Mouse (Mus musculus): ENCODE results near the gene Glyctk. TPM values are rescaled to one million over a fixed set of nuclear protein-coding genes. Genes with fewer than 3 reads are reported as not detected.
A peak's percentile ranks its signal among the peaks of the same experiment; 100 is the strongest.

Gene Glyctk
- 2.3 and 3.0 TPM in 2 replicates for polyA plus RNA-seq (2014; fragmentation: Nextera tagmentation; extraction: Ambion mirVana)

DNA sequence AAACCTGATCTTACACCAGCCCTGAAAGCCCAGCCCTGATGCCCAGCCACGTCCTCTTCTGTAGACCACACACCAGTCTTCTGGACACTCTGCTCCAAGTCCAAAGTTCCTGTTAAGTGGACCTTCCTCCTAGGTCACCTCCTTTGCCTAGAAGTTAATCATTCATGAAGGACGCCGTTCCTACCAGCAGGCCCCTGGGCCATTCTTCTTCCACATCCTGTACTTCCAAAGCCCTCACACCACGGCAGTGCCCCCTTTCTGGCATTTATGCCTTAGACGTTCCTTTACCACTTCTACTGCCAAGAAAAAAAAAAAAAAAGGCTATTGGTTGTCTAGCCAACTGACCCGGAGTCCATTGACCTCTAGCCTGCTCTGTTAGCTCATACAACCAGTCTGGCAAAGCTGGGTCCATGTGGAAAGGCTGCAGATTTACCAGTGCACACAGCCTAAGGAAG, at the start of gene Glyctk:
Gene Glyctk (minus strand): TSS at position 102 of the 455 bp plus-strand sequence.
- ATAC-seq (ENCODE audit: low FRiP score) (no peak), DNase-seq (ENCODE audit: low spot score) (no peak)
- peak within 1 kb of the TSS; percentile 11; the same call in 1 of the 2 replicates for H3K27ac ChIP-seq
- no peak within 1 kb of the TSS for H3K4me3 ChIP-seq (replicated peaks; ENCODE audit: low read length)
- peaks cover 9% of the 10 kb centered on the region for H3K36me3 ChIP-seq (replicated peaks; ENCODE audit: control insufficient read depth, insufficient read depth)
- H3K27me3 ChIP-seq (ENCODE audit: control insufficient read depth, insufficient read depth, low read length): no peaks in the 10 kb centered on the region
- no peak within 1 kb of the TSS for H3K4me2 ChIP-seq (replicated peaks)
- H3K9ac ChIP-seq: no peak within 1 kb of the TSS
- H3K4me1 ChIP-seq (replicated peaks; ENCODE audit: control insufficient read depth, insufficient read depth, low read length): peaks cover 9% of the 10 kb centered on the region; the same call in 1 of the 2 replicates
- 81% methylated on average over 6 of the region's 6 CpGs for WGBS
- H3K9me3 ChIP-seq (ENCODE audit: control insufficient read depth, low read length): no peaks in the 10 kb centered on the region

DNA sequence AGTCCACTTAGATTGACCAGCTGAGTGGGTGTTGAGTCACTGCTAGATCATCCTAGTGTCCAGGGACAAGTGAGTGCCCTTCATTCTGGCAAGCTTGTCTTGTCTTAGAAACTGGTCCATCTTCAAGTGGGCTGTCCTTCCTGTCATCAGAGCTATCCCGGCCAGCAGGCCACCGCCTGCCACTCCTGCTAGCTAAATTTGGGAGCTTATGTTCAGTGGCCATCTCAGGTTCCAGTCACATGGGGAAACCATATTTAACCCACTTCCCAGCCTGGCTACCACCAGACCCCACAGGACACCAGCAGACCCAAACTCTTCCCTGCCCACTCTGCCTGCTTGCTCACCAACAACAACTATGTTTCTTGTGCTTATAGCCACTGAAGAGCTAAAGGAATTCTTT, 48.6 kb upstream of the Glyctk start:
- no peak overlapping the region for H3K9ac ChIP-seq
- H3K4me3 ChIP-seq (replicated peaks; ENCODE audit: low read length): no peak overlapping the region
- WGBS: 94% methylated on average over 2 of the region's 2 CpGs
- no peak overlapping the region for H3K27ac ChIP-seq
- ATAC-seq (ENCODE audit: low FRiP score) (no peak), DNase-seq (ENCODE audit: low spot score) (no peak)
- no peaks in the 10 kb centered on the region; the same call in 1 of the 2 replicates for H3K36me3 ChIP-seq (replicated peaks; ENCODE audit: control insufficient read depth, insufficient read depth)
- H3K4me1 ChIP-seq (replicated peaks; ENCODE audit: control insufficient read depth, insufficient read depth, low read length): peaks cover 29% of the 10 kb centered on the region
- H3K4me2 ChIP-seq (replicated peaks): no peak overlapping the region
- H3K9me3 ChIP-seq (ENCODE audit: control insufficient read depth, low read length): no peaks in the 10 kb centered on the region
- H3K27me3 ChIP-seq (ENCODE audit: control insufficient read depth, insufficient read depth, low read length): no peaks in the 10 kb centered on the region

DNA sequence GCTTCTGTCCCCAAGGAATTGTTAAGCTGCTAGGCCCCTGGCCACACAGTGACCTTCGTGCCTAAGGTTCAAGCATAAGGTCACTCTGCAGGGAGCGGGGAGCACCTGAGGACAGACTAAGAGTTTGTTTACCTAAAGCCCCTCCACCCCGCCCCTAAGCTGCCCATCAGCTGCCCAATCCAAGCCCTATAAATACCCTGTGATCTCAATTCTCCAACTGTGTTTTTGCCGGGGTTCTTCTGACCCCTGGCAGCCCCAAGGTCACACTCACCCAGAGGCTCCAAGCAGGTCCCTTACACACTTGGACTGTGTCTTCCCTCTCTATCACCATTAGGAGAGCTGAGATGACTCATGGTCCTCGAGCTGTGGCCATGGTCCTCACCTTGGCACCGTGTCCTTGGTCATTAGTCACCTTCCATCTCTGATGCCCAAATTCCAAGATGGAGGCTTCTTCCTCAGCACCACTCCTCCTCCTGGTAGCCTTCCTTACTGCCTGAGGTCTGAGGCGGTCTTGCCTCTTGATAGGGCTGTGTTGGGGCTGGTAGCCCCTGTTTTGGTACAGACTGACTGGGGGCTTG, 47.9 kb upstream of the Glyctk start:
- H3K4me2 ChIP-seq (replicated peaks): no peak overlapping the region
- H3K9me3 ChIP-seq (ENCODE audit: control insufficient read depth, low read length): no peaks in the 10 kb centered on the region
- peaks cover 24% of the 10 kb centered on the region for H3K4me1 ChIP-seq (replicated peaks; ENCODE audit: control insufficient read depth, insufficient read depth, low read length)
- H3K27me3 ChIP-seq (ENCODE audit: control insufficient read depth, insufficient read depth, low read length): no peaks in the 10 kb centered on the region
- H3K9ac ChIP-seq: no peak overlapping the region
- 84% methylated on average over 7 of the region's 7 CpGs for WGBS
- DNase-seq (ENCODE audit: low spot score): no peak
- ATAC-seq (ENCODE audit: low FRiP score): no peak
- no peak overlapping the region for H3K4me3 ChIP-seq (replicated peaks; ENCODE audit: low read length)
- no peaks in the 10 kb centered on the region; the same call in 1 of the 2 replicates for H3K36me3 ChIP-seq (replicated peaks; ENCODE audit: control insufficient read depth, insufficient read depth)
- H3K27ac ChIP-seq: no peak overlapping the region

DNA sequence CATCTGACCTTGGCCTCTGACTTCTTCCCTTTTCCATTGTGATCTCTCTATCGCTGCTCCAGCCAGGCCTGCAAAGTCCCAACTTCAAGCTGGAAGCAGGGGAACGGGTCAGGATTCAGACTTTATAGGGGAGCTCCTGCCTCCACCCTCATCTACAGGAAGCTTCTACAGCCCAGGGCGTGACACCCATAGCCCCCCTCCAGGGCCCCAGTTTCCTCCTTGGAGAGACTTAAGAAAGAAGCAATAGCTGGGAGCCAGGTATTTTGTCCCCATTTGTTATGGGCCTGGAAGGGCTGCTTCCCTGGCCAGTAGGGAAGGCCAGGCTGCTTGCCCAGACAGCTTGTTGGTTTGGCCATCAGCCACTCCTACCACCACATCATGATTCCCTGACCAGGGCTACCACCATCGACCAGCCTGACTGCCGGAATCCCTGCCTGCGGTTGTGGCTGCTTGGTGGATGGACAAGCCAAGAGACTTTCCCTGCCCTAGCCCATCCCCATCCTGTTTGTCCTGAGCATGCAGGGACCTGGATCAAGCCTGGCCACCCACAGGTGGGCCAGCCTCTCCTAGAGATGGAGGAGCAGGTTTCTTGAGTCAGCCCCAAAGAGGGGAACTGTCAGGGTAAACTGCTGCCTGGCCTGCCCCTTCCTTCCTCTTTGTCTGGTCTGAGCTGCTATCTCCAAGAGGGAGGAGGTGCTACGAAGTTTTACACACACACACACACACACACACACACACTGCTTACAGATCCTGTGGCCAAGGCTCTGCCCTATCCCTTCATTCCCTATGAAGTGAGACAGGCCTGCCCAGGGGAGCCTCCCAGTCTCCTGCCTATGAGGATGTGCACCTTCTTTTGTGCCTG, 46.3 kb upstream of the Glyctk start:
- WGBS: 71% methylated on average over 7 of the region's 7 CpGs
- no peaks in the 10 kb centered on the region for H3K9me3 ChIP-seq (ENCODE audit: control insufficient read depth, low read length)
- H3K27ac ChIP-seq: no peak overlapping the region
- peak overlapping the region; percentile 76 for H3K4me2 ChIP-seq (replicated peaks)
- no peaks in the 10 kb centered on the region for H3K27me3 ChIP-seq (ENCODE audit: control insufficient read depth, insufficient read depth, low read length)
- DNase-seq (ENCODE audit: low spot score) (no peak), ATAC-seq (ENCODE audit: low FRiP score) (no peak)
- peaks cover 24% of the 10 kb centered on the region for H3K4me1 ChIP-seq (replicated peaks; ENCODE audit: control insufficient read depth, insufficient read depth, low read length)
- H3K4me3 ChIP-seq (replicated peaks; ENCODE audit: low read length): no peak overlapping the region
- H3K36me3 ChIP-seq (replicated peaks; ENCODE audit: control insufficient read depth, insufficient read depth): no peaks in the 10 kb centered on the region; the same call in 1 of the 2 replicates
- H3K9ac ChIP-seq: peak overlapping the region; percentile 93; the same call in 1 of the 2 replicates

DNA sequence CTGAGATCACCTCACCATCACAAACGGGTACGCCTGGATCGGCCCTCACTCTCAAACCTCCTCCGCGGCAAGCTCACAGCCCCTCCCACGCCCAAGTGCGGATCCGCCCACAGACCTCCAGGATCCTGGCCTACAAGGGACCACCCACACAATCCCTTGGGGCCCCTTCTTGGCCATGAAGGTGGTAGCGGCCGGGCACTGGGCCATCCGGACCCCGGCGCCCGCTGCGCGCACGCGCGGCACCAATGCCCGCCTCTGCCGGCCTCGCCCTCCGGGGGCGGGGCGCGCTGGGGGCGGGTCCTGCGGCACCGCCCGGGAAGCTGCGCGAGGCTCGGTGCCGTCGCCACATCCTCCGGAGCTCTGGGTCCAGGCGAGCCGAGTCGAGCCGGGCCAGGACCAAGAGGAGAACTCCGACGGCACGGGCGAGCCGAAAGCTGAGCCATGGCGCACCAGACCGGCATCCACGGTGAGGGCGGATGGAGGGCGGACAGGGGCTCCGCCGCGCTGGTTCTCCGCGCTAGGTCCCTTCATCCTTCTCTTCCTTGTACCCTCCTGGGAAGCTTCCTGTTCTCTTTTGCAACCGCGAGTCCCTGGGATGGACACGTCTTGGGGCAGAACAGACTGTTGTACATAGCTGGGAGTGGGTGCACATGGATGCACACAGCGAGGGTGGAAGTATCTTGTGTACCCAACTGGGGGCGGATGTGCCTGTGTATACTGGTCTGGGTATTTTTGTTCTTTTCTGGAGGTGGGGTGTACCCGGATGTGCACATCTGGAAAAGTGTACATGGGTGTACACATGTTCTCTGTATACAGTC, 45.1 kb upstream of the Glyctk start, which contains the start of gene Twf2:
Gene Twf2 (plus strand): TSS at position 290 of the 818 bp plus-strand sequence.
- ATAC-seq (ENCODE audit: low FRiP score) (peak; percentile 88), DNase-seq (ENCODE audit: low spot score) (peak; percentile 87)
- Histone ChIP-seq H3K9me3 (ENCODE audit: control insufficient read depth, low read length) (no peaks in the 10 kb centered on the region), H3K27ac (peak within 1 kb of the TSS; percentile 76), H3K27me3 (ENCODE audit: control insufficient read depth, insufficient read depth, low read length) (no peaks in the 10 kb centered on the region), H3K4me1 (replicated peaks; ENCODE audit: control insufficient read depth, insufficient read depth, low read length) (peaks cover 24% of the 10 kb centered on the region), H3K4me3 (replicated peaks; ENCODE audit: low read length) (peak within 1 kb of the TSS; percentile 85), H3K9ac (peak within 1 kb of the TSS; percentile 93), H3K36me3 (replicated peaks; ENCODE audit: control insufficient read depth, insufficient read depth) (no peaks in the 10 kb centered on the region; the same call in 1 of the 2 replicates), H3K4me2 (replicated peaks) (peak within 1 kb of the TSS; percentile 76)
- WGBS: 2% methylated on average over 61 of the region's 61 CpGs

DNA sequence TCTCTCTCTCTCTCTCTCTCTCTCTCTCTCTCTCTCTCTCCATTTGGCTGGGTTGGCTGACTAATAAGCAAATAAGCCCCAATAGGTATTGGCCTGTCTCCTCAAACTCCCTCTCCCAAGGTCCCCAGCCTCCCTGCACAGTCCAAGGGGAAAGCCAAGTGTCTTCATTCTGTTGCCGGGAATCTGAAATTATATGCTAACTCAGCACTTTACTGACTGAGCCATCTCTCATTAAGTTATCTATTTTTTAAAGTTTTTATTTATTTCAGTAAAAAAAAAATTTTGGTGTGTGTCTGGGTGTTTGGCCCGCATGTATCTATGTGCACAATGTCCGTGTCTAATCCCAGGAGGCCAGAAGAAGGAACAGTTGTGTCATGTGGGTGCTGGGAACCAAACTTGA, 44.0 kb upstream of the Glyctk start:
- ATAC-seq (ENCODE audit: low FRiP score): no peak
- Histone ChIP-seq H3K9ac (no peak overlapping the region), H3K4me2 (replicated peaks) (peak overlapping the region; percentile 76), H3K36me3 (replicated peaks; ENCODE audit: control insufficient read depth, insufficient read depth) (no peaks in the 10 kb centered on the region; the same call in 1 of the 2 replicates), H3K4me3 (replicated peaks; ENCODE audit: low read length) (peak overlapping the region; percentile 85; the same call in 1 of the 2 replicates), H3K4me1 (replicated peaks; ENCODE audit: control insufficient read depth, insufficient read depth, low read length) (peaks cover 24% of the 10 kb centered on the region), H3K27me3 (ENCODE audit: control insufficient read depth, insufficient read depth, low read length) (no peaks in the 10 kb centered on the region), H3K9me3 (ENCODE audit: control insufficient read depth, low read length) (no peaks in the 10 kb centered on the region), H3K27ac (no peak overlapping the region)
- no peak for DNase-seq (ENCODE audit: low spot score)
- WGBS: 82% methylated on average over 3 of the region's 3 CpGs

DNA sequence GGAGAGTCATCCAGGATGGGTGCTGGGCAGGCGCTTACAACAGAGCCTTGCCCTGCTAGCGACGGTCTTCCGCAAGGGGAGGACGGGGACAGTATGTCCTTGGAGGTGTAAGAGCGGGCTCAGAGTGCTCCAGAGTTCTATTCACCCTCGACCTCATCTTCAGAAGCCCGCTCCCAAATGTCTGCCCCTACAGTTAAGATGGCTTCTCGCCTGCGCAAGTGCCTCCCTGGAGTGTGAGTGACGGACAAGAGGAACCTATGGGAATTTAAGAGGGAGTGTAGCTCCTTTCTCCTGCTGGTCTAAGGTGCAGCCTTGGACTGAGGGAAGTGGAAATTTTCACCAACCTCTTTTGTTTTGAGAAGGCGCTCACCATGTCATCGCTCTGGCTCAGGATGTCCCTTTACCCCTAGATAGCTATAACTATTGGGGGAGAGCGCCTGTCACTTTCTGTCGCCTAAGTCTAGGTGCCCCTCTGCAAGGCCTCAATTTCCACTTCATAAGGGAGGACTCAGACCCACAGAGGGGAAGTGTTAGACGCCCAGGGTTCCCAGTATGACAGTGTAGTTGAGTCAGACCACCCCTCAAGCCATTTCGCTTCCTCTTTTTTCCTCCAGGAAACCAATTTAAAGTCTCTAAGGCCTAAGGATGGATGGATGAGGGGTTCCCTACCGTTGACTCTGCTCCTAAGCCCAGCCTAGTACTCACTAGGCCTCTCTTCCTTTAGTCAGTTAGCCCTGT, 41.8 kb upstream of the Glyctk start, which contains the start of gene Ppm1m:
Gene Ppm1m (minus strand): TSS at position 212 of the 738 bp plus-strand sequence.
- Histone ChIP-seq H3K4me3 (replicated peaks; ENCODE audit: low read length) (peak within 1 kb of the TSS; percentile 43), H3K4me1 (replicated peaks; ENCODE audit: control insufficient read depth, insufficient read depth, low read length) (peaks cover 33% of the 10 kb centered on the region), H3K36me3 (replicated peaks; ENCODE audit: control insufficient read depth, insufficient read depth) (no peaks in the 10 kb centered on the region), H3K9ac (peak within 1 kb of the TSS; percentile 58), H3K4me2 (replicated peaks) (peak within 1 kb of the TSS; percentile 63), H3K27ac (no peak within 1 kb of the TSS), H3K27me3 (ENCODE audit: control insufficient read depth, insufficient read depth, low read length) (no peaks in the 10 kb centered on the region), H3K9me3 (ENCODE audit: control insufficient read depth, low read length) (no peaks in the 10 kb centered on the region)
- DNase-seq (ENCODE audit: low spot score) (no peak), ATAC-seq (ENCODE audit: low FRiP score) (no peak)
- 40% methylated on average over 18 of the region's 18 CpGs for WGBS

DNA sequence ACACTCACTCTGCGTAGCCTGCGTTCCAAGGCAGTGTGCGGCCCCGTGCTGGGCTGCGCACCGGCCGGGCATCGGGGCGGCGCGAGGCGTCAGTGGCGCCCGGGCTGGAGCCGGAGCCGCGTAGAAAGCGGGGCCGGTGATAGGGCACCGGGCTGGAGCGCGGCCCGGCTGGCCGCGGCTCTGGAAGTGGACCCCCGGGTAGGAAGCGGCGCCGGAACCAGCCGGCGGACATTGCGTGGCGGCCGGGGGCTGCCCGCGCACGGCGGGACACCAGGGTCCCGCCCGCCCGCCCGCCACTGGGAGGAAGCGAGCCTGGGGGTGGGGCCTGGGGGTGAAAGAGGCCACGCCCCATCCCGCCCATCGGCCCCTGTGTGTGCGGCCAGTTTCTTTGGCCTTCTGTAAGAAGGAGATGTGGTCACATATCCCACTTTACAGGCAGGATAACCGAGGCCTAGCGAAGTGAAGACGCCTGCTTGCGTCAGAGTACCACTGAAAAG, 41.1 kb upstream of the Glyctk start:
- peak; percentile 48 for DNase-seq (ENCODE audit: low spot score)
- Histone ChIP-seq H3K27ac (no peak overlapping the region), H3K27me3 (ENCODE audit: control insufficient read depth, insufficient read depth, low read length) (no peaks in the 10 kb centered on the region), H3K4me3 (replicated peaks; ENCODE audit: low read length) (peak overlapping the region; percentile 43), H3K4me2 (replicated peaks) (peak overlapping the region; percentile 63), H3K9ac (peak overlapping the region; percentile 58), H3K36me3 (replicated peaks; ENCODE audit: control insufficient read depth, insufficient read depth) (no peaks in the 10 kb centered on the region), H3K4me1 (replicated peaks; ENCODE audit: control insufficient read depth, insufficient read depth, low read length) (peaks cover 27% of the 10 kb centered on the region), H3K9me3 (ENCODE audit: control insufficient read depth, low read length) (no peaks in the 10 kb centered on the region)
- WGBS: under 1% methylated on average over 45 of the region's 51 CpGs
- ATAC-seq (ENCODE audit: low FRiP score): peak; percentile 28; the same call in 1 of the 2 replicates

Data from hindbrain, embryonic 14.5 days (tissue).